Mouse (Mus musculus): ENCODE results near the gene Fgfr2.

DNA sequence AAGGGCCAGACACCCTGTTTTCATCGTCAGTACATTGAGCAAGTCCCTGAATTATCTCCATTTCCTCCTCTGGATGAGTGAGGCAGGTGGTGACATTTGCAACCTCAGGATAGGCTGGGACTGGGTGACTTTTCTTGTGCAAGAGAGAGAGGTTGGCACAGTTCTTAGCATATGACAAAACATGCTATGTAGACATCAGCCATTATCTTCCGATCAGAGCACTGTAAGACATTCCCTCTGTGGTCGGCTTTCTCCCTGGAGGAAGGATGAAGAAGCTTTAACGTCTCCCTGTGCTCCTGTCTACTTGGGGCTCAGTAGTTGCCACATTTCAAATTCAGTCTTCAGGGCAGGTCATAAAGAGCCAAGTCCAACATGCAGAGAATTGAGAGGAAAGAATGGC is 1858.9 kb downstream of the Fgfr2 start:
- TF ChIP-seq CTCF (IDR thresholded peaks at IDR 0.05; ENCODE audit: extremely low read depth, insufficient read length, insufficient replicate concordance, low read depth, low read length) (no peak), POLR2A (IDR thresholded peaks at IDR 0.05; ENCODE audit: low read depth, low read length) (no peak)

All from small intestine, adult 2 months (tissue).